Mouse (Mus musculus) limb, embryonic 12.5 days (tissue): ENCODE measurements around the gene Gng2. TPM values are rescaled to one million over a fixed set of nuclear protein-coding genes. Genes with fewer than 3 reads are reported as not detected.

ENCODE experiments used
- ATAC-seq: fragments of 200-750 bp; cut with Nextera tagmentation; 2 replicates; pipeline ENCODE4 v1.8.0; 2017; ENCODE audit warnings: low read depth, moderate TSS enrichment; ENCODE audit not compliant: insufficient number of reproducible peaks, insufficient read depth, low FRiP score, low TSS enrichment
- H3K27ac ChIP-seq: fragments of 300-500 bp; sonication (generic); 2 replicates; pipeline ENCODE4 v1.5.1; 2016; ENCODE audit warnings: mild to moderate bottlenecking, moderate library complexity
- H3K27me3 ChIP-seq: fragments of 300-500 bp; sonication (generic); 2 replicates; pipeline ENCODE4 v1.6.1; 2016; ENCODE audit warnings: mild to moderate bottlenecking, moderate library complexity
- H3K36me3 ChIP-seq: fragments of 300-500 bp; sonication (generic); 2 replicates; pipeline ENCODE4 v1.6.1; 2016; ENCODE audit warnings: mild to moderate bottlenecking, moderate library complexity
- H3K4me1 ChIP-seq: fragments of 300-500 bp; sonication (generic); replicated peaks from 2 replicates; pipeline ENCODE4 v1.6.1; 2016
- H3K4me2 ChIP-seq: fragments of 300-500 bp; sonication (generic); 2 replicates; pipeline ENCODE4 v1.6.1; 2016; ENCODE audit warnings: mild to moderate bottlenecking, moderate library complexity
- H3K4me3 ChIP-seq: fragments of 300-500 bp; sonication (generic); replicated peaks from 2 replicates; pipeline ENCODE4 v1.5.1; 2016; ENCODE audit warnings: mild to moderate bottlenecking
- H3K9ac ChIP-seq: fragments of 300-500 bp; sonication (generic); replicated peaks from 2 replicates; pipeline ENCODE4 v1.6.1; 2016; ENCODE audit warnings: mild to moderate bottlenecking, moderate library complexity
- H3K9me3 ChIP-seq: fragments of 300-500 bp; sonication (generic); 2 replicates; pipeline ENCODE4 v1.6.1; 2016; ENCODE audit warnings: mild to moderate bottlenecking, moderate library complexity
- WGBS: fragments of 180-500 bp; shearing (Covaris S2); methylation state at CpG from one replicate; pipeline ENCODE4 v1.1.7; 2016; 5-methylcytosine and 5-hydroxymethylcytosine counted together
- polyA plus RNA-seq: library from polyadenylated mRNA; unstranded; fragments of >200 nt; fragmentation: Nextera tagmentation; extraction: Ambion mirVana; gene quantifications from 2 replicates; pipeline ENCODE4 v1.2.1, GENCODE M21; 2016

The Gng2 gene
- 55.0 and 60.9 TPM in 2 replicates for polyA plus RNA-seq

GRCm38 (mm10) chr14:19977271-19978024 is at the start of gene Gng2:
Gng2 (minus strand) TSS chr14:19977627.
- Histone ChIP-seq H3K36me3 (no peaks in the 10 kb centered on the region), H3K4me2 (peak within 1 kb of the TSS; percentile 67), H3K4me1 (peaks cover 29% of the 10 kb centered on the region), H3K27me3 (no peaks in the 10 kb centered on the region), H3K27ac (peak within 1 kb of the TSS; percentile 93), H3K9ac (peak within 1 kb of the TSS; percentile 65), H3K4me3 (peak within 1 kb of the TSS; percentile 52), H3K9me3 (no peaks in the 10 kb centered on the region)
- ATAC-seq = peak; percentile 35
- WGBS = 3% methylated on average over 15 of the region's 15 CpGs

DNA sequence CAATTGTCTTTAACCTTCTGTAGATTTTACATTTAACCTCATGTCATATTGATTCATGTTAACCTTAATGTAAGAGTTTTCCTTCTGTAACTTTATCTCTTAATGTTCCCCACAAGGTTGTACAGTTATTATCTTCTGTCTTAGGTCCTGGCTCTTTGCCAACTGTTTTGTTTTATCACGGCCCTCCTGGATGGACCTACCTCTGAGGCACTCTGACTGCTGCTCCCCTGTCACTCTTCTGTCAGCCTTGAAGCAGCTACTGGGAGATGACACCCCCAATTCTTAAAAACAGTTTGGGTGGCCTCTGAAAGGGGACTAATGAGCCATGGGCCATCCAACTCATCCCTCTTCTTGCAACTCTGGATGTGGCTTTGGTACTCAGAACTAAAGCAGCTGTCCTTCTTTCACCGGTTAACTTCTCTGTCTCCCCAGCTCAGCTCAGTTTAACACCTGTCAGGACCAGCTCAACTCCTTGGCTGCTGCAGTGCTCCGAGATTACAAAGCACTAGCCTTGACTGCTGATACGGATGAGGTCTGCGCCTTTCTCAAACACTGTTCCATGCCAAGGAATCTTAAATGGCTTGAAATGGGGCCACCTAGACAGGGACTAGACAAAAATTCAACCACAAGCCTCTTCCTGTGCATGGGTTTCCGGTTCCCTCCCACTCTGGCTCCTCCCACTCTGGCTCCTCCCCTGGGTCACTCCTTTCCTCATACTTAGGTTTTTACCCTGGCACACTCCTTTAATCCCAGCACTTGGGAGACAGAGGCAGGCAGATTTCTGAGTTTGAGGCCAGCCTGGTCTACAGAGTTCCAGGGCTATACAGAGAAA is 47.7 kb upstream of the Gng2 start:
- Histone ChIP-seq H3K4me2 (no peak overlapping the region), H3K9ac (no peak overlapping the region), H3K36me3 (no peaks in the 10 kb centered on the region), H3K27ac (no peak overlapping the region), H3K4me3 (no peak overlapping the region), H3K4me1 (no peaks in the 10 kb centered on the region), H3K9me3 (no peaks in the 10 kb centered on the region), H3K27me3 (no peaks in the 10 kb centered on the region)
- WGBS = 74% methylated on average over 6 of the region's 6 CpGs
- ATAC-seq = no peak

GRCm38 (mm10) chr14:20023939-20024338 is 46.5 kb upstream of the Gng2 start:
- Histone ChIP-seq H3K27me3 (no peaks in the 10 kb centered on the region), H3K27ac (no peak overlapping the region), H3K36me3 (no peaks in the 10 kb centered on the region), H3K9ac (no peak overlapping the region), H3K9me3 (no peaks in the 10 kb centered on the region), H3K4me3 (no peak overlapping the region), H3K4me2 (no peak overlapping the region), H3K4me1 (no peaks in the 10 kb centered on the region)
- ATAC-seq = no peak
- WGBS = 99% methylated on average over 2 of the region's 2 CpGs

- H3K4me1 ChIP-seq = no peaks in the 10 kb centered on the region
- H3K9ac ChIP-seq = no peak overlapping the region
- H3K27me3 ChIP-seq = no peaks in the 10 kb centered on the region
- no peaks in the 10 kb centered on the region for H3K36me3 ChIP-seq
- WGBS = 77% methylated on average over 3 of the region's 3 CpGs
- H3K9me3 ChIP-seq = no peaks in the 10 kb centered on the region
- no peak overlapping the region for H3K4me2 ChIP-seq
- no peak overlapping the region for H3K4me3 ChIP-seq
- no peak for ATAC-seq
- H3K27ac ChIP-seq = no peak overlapping the region
These were observed 42.1 kb upstream of the Gng2 start for GRCm38 (mm10) chr14:20019486-20019885.

GRCm38 (mm10) chr14:20012506-20013275 is 35.3 kb upstream of the Gng2 start:
- 71% methylated on average over 9 of the region's 9 CpGs for WGBS
- no peak overlapping the region for H3K4me3 ChIP-seq
- ATAC-seq = no peak
- H3K9me3 ChIP-seq = no peaks in the 10 kb centered on the region
- H3K36me3 ChIP-seq = no peaks in the 10 kb centered on the region
- H3K9ac ChIP-seq = no peak overlapping the region
- no peak overlapping the region for H3K4me2 ChIP-seq
- 0 out of 2 replicates have a peak overlapping the region, but pooled peaks have one; percentile 7 for H3K27ac ChIP-seq
- no peaks in the 10 kb centered on the region for H3K27me3 ChIP-seq
- no peaks in the 10 kb centered on the region for H3K4me1 ChIP-seq

DNA sequence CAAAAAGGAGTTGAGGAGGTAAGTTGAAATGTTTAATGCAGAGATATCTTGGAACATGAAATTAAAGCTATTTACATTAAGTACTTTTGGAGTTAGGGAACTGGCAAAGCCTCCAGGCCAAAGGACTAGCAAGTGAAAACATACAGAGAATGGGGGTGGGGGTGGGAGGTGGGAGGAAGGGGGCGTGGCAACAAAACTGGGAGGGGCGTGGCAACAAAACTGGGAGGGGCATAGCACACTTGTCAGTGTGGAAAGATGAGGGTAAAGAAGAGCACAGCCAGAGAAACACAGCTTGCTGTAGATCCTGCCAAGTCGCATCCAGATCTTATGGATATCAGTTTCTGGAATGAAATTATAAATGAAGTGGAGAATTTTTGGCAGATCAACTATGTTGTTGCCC is 30.0 kb upstream of the Gng2 start:
- 85% methylated on average over 3 of the region's 3 CpGs for WGBS

DNA sequence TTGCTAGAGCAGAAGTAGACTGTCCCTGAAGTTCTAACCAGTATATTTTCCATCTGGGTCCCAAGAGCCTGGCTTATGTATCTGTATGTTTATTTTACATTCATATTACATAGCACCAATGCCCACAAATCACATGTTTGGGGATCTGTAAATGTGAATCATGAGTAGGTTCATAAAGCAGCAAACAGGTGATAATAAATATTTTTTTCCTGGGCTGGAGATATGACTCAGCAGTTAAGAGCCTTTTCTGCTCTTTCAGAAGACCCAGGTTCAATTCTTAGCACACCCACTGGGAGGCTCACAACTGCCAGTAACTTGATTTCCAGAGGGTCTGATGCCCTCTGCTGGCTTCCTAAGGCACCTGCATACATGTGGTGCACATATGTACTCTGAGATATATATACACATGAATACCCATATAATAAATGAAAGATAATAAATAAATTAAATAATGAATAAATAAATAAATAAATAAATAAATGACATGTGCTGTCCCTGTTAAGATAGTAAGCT is 27.4 kb upstream of the Gng2 start:
- Histone ChIP-seq H3K4me2 (no peak overlapping the region), H3K4me3 (no peak overlapping the region), H3K27me3 (no peaks in the 10 kb centered on the region), H3K9me3 (peaks cover 13% of the 10 kb centered on the region), H3K36me3 (no peaks in the 10 kb centered on the region), H3K9ac (no peak overlapping the region), H3K4me1 (no peaks in the 10 kb centered on the region), H3K27ac (no peak overlapping the region)
- ATAC-seq = no peak

More for the DNA sequence above, 30.0 kb upstream of the Gng2 start:
- Histone ChIP-seq H3K9me3 (peaks cover 7% of the 10 kb centered on the region; the same call in 1 of the 2 replicates), H3K27me3 (no peaks in the 10 kb centered on the region), H3K27ac (no peak overlapping the region), H3K4me2 (no peak overlapping the region), H3K4me3 (no peak overlapping the region), H3K4me1 (no peaks in the 10 kb centered on the region), H3K9ac (no peak overlapping the region), H3K36me3 (no peaks in the 10 kb centered on the region)
- no peak for ATAC-seq

DNA sequence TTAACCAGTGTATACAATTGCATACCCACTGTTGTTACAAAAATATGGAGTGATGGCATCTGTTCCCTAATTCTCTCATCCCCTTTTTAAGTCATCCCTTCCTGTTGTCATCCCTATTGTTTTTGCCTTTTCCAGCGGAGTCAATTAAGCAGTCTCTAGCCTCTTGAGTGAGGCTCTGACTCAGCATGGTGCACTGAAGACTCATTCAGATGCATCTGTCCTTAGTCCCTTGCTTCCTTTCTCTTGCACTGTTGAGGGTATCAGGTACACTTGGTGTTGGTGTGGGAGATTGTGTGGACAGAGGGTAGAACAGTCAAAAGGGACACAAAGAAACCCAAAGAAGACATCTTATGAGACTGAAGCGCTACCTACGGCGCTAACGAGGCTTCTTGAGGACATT is 19.4 kb upstream of the Gng2 start:
- no peaks in the 10 kb centered on the region for H3K27me3 ChIP-seq
- no peak overlapping the region for H3K4me2 ChIP-seq
- H3K27ac ChIP-seq = no peak overlapping the region
- peaks cover 6% of the 10 kb centered on the region; the same call in 1 of the 2 replicates for H3K9me3 ChIP-seq
- no peak for ATAC-seq
- H3K9ac ChIP-seq = no peak overlapping the region
- H3K4me1 ChIP-seq = no peaks in the 10 kb centered on the region
- no peak overlapping the region for H3K4me3 ChIP-seq
- 91% methylated on average over 5 of the region's 5 CpGs for WGBS
- H3K36me3 ChIP-seq = no peaks in the 10 kb centered on the region

DNA sequence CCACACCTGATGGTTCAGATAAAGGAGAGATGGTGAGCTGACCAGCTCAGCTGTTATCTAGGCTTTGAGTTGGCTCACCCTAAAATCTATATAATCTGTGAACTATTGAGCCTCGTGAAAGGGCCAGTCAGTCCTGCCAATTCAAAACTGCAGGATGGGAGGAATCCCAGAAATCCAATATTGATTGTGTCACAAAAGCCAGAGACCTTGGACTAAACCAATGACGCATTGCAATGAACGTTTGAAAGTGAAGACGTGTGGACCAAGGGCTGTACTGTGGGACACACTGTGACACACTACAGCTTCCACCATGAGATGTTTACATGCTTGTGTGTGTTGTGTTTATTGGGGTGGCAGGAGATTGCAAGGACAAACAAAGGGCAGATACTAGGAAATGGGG is 18.5 kb upstream of the Gng2 start:
- H3K4me2 ChIP-seq = no peak overlapping the region
- no peaks in the 10 kb centered on the region for H3K9me3 ChIP-seq
- no peak overlapping the region for H3K9ac ChIP-seq
- ATAC-seq = no peak
- no peak overlapping the region for H3K4me3 ChIP-seq
- no peaks in the 10 kb centered on the region for H3K36me3 ChIP-seq
- no peak overlapping the region for H3K27ac ChIP-seq
- no peaks in the 10 kb centered on the region for H3K4me1 ChIP-seq
- 90% methylated on average over 4 of the region's 4 CpGs for WGBS
- no peaks in the 10 kb centered on the region for H3K27me3 ChIP-seq

- 49% methylated on average over 5 of the region's 5 CpGs for WGBS
These were observed 16.6 kb upstream of the Gng2 start for GRCm38 (mm10) chr14:19994068-19994467.

DNA sequence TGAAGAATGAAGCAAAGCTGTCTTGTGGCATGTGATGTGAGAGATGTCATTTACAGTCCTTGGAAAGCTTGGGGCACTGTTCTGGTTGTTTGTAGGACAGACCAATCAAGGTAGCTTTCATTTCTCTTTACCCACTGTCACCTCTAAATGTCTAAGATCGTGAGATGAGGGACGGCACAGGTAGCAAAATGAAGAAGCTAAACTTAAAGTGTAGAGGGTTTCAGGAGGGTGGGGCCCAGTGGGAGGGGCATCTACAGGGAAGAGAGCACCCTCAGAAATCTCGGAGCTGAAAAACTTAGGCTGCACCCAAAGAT is 16.1 kb upstream of the Gng2 start:
- Histone ChIP-seq H3K27ac (no peak overlapping the region), H3K4me1 (no peaks in the 10 kb centered on the region), H3K9me3 (no peaks in the 10 kb centered on the region), H3K9ac (no peak overlapping the region), H3K4me3 (no peak overlapping the region), H3K27me3 (no peaks in the 10 kb centered on the region), H3K36me3 (no peaks in the 10 kb centered on the region), H3K4me2 (no peak overlapping the region)
- ATAC-seq = no peak
- 83% methylated on average over 3 of the region's 3 CpGs for WGBS

More at GRCm38 (mm10) chr14:19994068-19994467, 16.6 kb upstream of the Gng2 start:
- no peak for ATAC-seq
- H3K4me2 ChIP-seq = no peak overlapping the region
- no peak overlapping the region for H3K4me3 ChIP-seq
- no peaks in the 10 kb centered on the region for H3K4me1 ChIP-seq
- H3K36me3 ChIP-seq = no peaks in the 10 kb centered on the region
- H3K9ac ChIP-seq = no peak overlapping the region
- no peaks in the 10 kb centered on the region for H3K9me3 ChIP-seq
- no peak overlapping the region for H3K27ac ChIP-seq
- no peaks in the 10 kb centered on the region for H3K27me3 ChIP-seq
